Mouse (Mus musculus): Measurements from ENCODE around the gene Gm9844.
A peak's percentile ranks its signal among the peaks of the same experiment; 100 is the strongest.
"Not testable (repeated sequence)": the region's sequence is repeated elsewhere in the genome, so short reads cannot be mapped to it uniquely, and the experiment has no call there.

Gm9844 gene

GRCm38 (mm10) chr7:24869532-24870165 lies 7.6 kb downstream of the Gm9844 start, which contains the start of the genes Lypd4 and Dmrtc2:
TSS of gene Lypd4 (minus strand) at chr7:24869941.
TSS of gene Dmrtc2 (plus strand) at chr7:24870057.
- DNase-seq (ENCODE audit: low read depth), result no peak

GRCm38 (mm10) chr7:24877588-24877987 lies 15.6 kb downstream of the Gm9844 start:
- DNase-seq (ENCODE audit: low read depth), result no peak

- DNase-seq (ENCODE audit: low read depth), result no peak
These were observed 17.6 kb downstream of the Gm9844 start for GRCm38 (mm10) chr7:24879620-24880019.

GRCm38 (mm10) chr7:24882416-24883199 lies 20.6 kb downstream of the Gm9844 start:
- no peak for DNase-seq (ENCODE audit: low read depth)

- DNase-seq (ENCODE audit: low read depth), result peak; percentile 100
These were observed 22.1 kb downstream of the Gm9844 start, which contains the start of gene Rps19 for GRCm38 (mm10) chr7:24883896-24884692. TSS of gene Rps19 (plus strand) at chr7:24884371.

GRCm38 (mm10) chr7:24884693-24885291 lies 22.8 kb downstream of the Gm9844 start:
- DNase-seq (ENCODE audit: low read depth), result no peak

- DNase-seq (ENCODE audit: low read depth), result peak; percentile 38
These were observed 23.7 kb downstream of the Gm9844 start for GRCm38 (mm10) chr7:24885468-24886307.

- no peak for DNase-seq (ENCODE audit: low read depth)
These were observed 24.3 kb downstream of the Gm9844 start for GRCm38 (mm10) chr7:24886308-24886633.

GRCm38 (mm10) chr7:24887096-24887495 lies 25.1 kb downstream of the Gm9844 start:
- no peak for DNase-seq (ENCODE audit: low read depth)

- no peak for DNase-seq (ENCODE audit: low read depth)
These were observed 27.6 kb downstream of the Gm9844 start for GRCm38 (mm10) chr7:24889431-24890220.

- DNase-seq (ENCODE audit: low read depth), result peak; percentile 89
These were observed 28.5 kb downstream of the Gm9844 start for GRCm38 (mm10) chr7:24890281-24891216.

GRCm38 (mm10) chr7:24891241-24892124 lies 29.5 kb downstream of the Gm9844 start:
- peak; percentile 43 for DNase-seq (ENCODE audit: low read depth)

- no peak for DNase-seq (ENCODE audit: low read depth)
These were observed 30.1 kb downstream of the Gm9844 start for GRCm38 (mm10) chr7:24892125-24892583.

GRCm38 (mm10) chr7:24895749-24896148 lies 33.7 kb downstream of the Gm9844 start:
- not testable (repeated sequence) for DNase-seq (ENCODE audit: low read depth)

GRCm38 (mm10) chr7:24896269-24896668 lies 34.3 kb downstream of the Gm9844 start:
- DNase-seq (ENCODE audit: low read depth), result no peak

- DNase-seq (ENCODE audit: low read depth), result no peak
These were observed 35.2 kb downstream of the Gm9844 start, which contains the start of gene Cd79a for GRCm38 (mm10) chr7:24897224-24897623. TSS of gene Cd79a (plus strand) at chr7:24897381.

- no peak for DNase-seq (ENCODE audit: low read depth)
These were observed 35.9 kb downstream of the Gm9844 start for GRCm38 (mm10) chr7:24897959-24898358.

GRCm38 (mm10) chr7:24901114-24901513 lies 39.1 kb downstream of the Gm9844 start:
- DNase-seq (ENCODE audit: low read depth), result no peak
